Mouse (Mus musculus): ENCODE data around the gene Ttc41. TPM values are rescaled to one million over a fixed set of nuclear protein-coding genes. Genes with fewer than 3 reads are reported as not detected.
A peak's percentile ranks its signal among the peaks of the same experiment; 100 is the strongest.
"Not testable (repeated sequence)": the region's sequence is repeated elsewhere in the genome, so short reads cannot be mapped to it uniquely, and the experiment has no call there.

Gene Ttc41
- 0.32 and 0.47 TPM in 2 replicates for polyA plus RNA-seq (2012; rRNA removed)

- peaks cover 9% of the 10 kb centered on the region; the same call in 1 of the 2 replicates for H3K4me1 ChIP-seq (ENCODE audit: control insufficient read depth, insufficient read depth, insufficient read length, low read length)
- WGBS = under 1% methylated on average over 51 of the region's 51 CpGs
Observed at GRCm38 (mm10) chr10:86705318-86705921, at the start of gene Ttc41, which contains the start of gene Hsp90b1. Ttc41 (plus strand) TSS chr10:86705811. Hsp90b1 (minus strand) TSS chr10:86705509.

GRCm38 (mm10) chr10:86670550-86670949 lies 35.1 kb upstream of the Ttc41 start:
- not testable (repeated sequence) for H3K36me3 ChIP-seq (ENCODE audit: control insufficient read depth, insufficient read depth, low read length); H3K4me1 ChIP-seq (ENCODE audit: control insufficient read depth, insufficient read depth, insufficient read length, low read length); H3K4me3 ChIP-seq (ENCODE audit: low read depth, low read length); H3K27ac ChIP-seq (ENCODE audit: insufficient read depth, low read depth, low read length); H3K27me3 ChIP-seq (ENCODE audit: control insufficient read depth, insufficient read depth, low read length)
- 71% methylated on average over 4 of the region's 4 CpGs for WGBS

More at GRCm38 (mm10) chr10:86705318-86705921, at the start of gene Ttc41, which contains the start of gene Hsp90b1:
- no peaks in the 10 kb centered on the region for H3K27me3 ChIP-seq (ENCODE audit: control insufficient read depth, insufficient read depth, low read length)
- peak within 1 kb of the TSS; percentile 90 for H3K4me3 ChIP-seq (ENCODE audit: low read depth, low read length)
- H3K36me3 ChIP-seq (ENCODE audit: control insufficient read depth, insufficient read depth, low read length) = peaks cover 25% of the 10 kb centered on the region
- peak within 1 kb of the TSS; percentile 97 for H3K27ac ChIP-seq (ENCODE audit: insufficient read depth, low read depth, low read length)
- TF ChIP-seq CTCF (IDR thresholded peaks at IDR 0.05; ENCODE audit: extremely low read depth, insufficient read length, insufficient replicate concordance, low read depth, low read length) (no peak), POLR2A (IDR thresholded peaks at IDR 0.05; ENCODE audit: low read depth, low read length) (peak; percentile 97)

GRCm38 (mm10) chr10:86684797-86685178 lies 20.8 kb upstream of the Ttc41 start:
- WGBS = 24% methylated on average over 2 of the region's 2 CpGs
- H3K27ac ChIP-seq (ENCODE audit: insufficient read depth, low read depth, low read length); H3K36me3 ChIP-seq (ENCODE audit: control insufficient read depth, insufficient read depth, low read length); H3K27me3 ChIP-seq (ENCODE audit: control insufficient read depth, insufficient read depth, low read length); H3K4me1 ChIP-seq (ENCODE audit: control insufficient read depth, insufficient read depth, insufficient read length, low read length): not testable (repeated sequence)
- H3K4me3 ChIP-seq (ENCODE audit: low read depth, low read length) = peak overlapping the region; percentile 98

- not testable (repeated sequence) for H3K27me3 ChIP-seq (ENCODE audit: control insufficient read depth, insufficient read depth, low read length); H3K36me3 ChIP-seq (ENCODE audit: control insufficient read depth, insufficient read depth, low read length); H3K4me1 ChIP-seq (ENCODE audit: control insufficient read depth, insufficient read depth, insufficient read length, low read length)
- under 1% methylated on average over 53 of the region's 53 CpGs for WGBS
- Histone ChIP-seq H3K4me3 (ENCODE audit: low read depth, low read length) (peak overlapping the region; percentile 98), H3K27ac (ENCODE audit: insufficient read depth, low read depth, low read length) (peak overlapping the region; percentile 54)
Observed at GRCm38 (mm10) chr10:86685179-86686016, 20.2 kb upstream of the Ttc41 start.

- not testable (repeated sequence) for H3K4me1 ChIP-seq (ENCODE audit: control insufficient read depth, insufficient read depth, insufficient read length, low read length); H3K27me3 ChIP-seq (ENCODE audit: control insufficient read depth, insufficient read depth, low read length); H3K27ac ChIP-seq (ENCODE audit: insufficient read depth, low read depth, low read length); H3K36me3 ChIP-seq (ENCODE audit: control insufficient read depth, insufficient read depth, low read length)
- peak overlapping the region; percentile 98 for H3K4me3 ChIP-seq (ENCODE audit: low read depth, low read length)
- 7% methylated on average over 9 of the region's 9 CpGs for WGBS
Observed at GRCm38 (mm10) chr10:86686017-86686360, 19.6 kb upstream of the Ttc41 start.

GRCm38 (mm10) chr10:86700251-86700650 lies 5.4 kb upstream of the Ttc41 start:
- Histone ChIP-seq H3K27ac (ENCODE audit: insufficient read depth, low read depth, low read length) (no peak overlapping the region), H3K36me3 (ENCODE audit: control insufficient read depth, insufficient read depth, low read length) (peaks cover 59% of the 10 kb centered on the region), H3K4me3 (ENCODE audit: low read depth, low read length) (no peak overlapping the region), H3K4me1 (ENCODE audit: control insufficient read depth, insufficient read depth, insufficient read length, low read length) (peaks cover 9% of the 10 kb centered on the region; the same call in 1 of the 2 replicates), H3K27me3 (ENCODE audit: control insufficient read depth, insufficient read depth, low read length) (no peaks in the 10 kb centered on the region)
- WGBS = 29% methylated on average over 3 of the region's 3 CpGs
- TF ChIP-seq CTCF (IDR thresholded peaks at IDR 0.05; ENCODE audit: extremely low read depth, insufficient read length, insufficient replicate concordance, low read depth, low read length) (no peak), POLR2A (IDR thresholded peaks at IDR 0.05; ENCODE audit: low read depth, low read length) (no peak)

GRCm38 (mm10) chr10:86700973-86701372 lies 4.6 kb upstream of the Ttc41 start:
- TF ChIP-seq CTCF (IDR thresholded peaks at IDR 0.05; ENCODE audit: extremely low read depth, insufficient read length, insufficient replicate concordance, low read depth, low read length) = no peak
- TF ChIP-seq POLR2A (IDR thresholded peaks at IDR 0.05; ENCODE audit: low read depth, low read length) = no peak
- Histone ChIP-seq H3K27ac (ENCODE audit: insufficient read depth, low read depth, low read length) (no peak overlapping the region), H3K4me3 (ENCODE audit: low read depth, low read length) (no peak overlapping the region), H3K36me3 (ENCODE audit: control insufficient read depth, insufficient read depth, low read length) (peaks cover 53% of the 10 kb centered on the region), H3K4me1 (ENCODE audit: control insufficient read depth, insufficient read depth, insufficient read length, low read length) (peaks cover 9% of the 10 kb centered on the region; the same call in 1 of the 2 replicates), H3K27me3 (ENCODE audit: control insufficient read depth, insufficient read depth, low read length) (no peaks in the 10 kb centered on the region)
- WGBS = 43% methylated on average over 3 of the region's 3 CpGs

Measured in small intestine, adult 2 months (tissue).